Mouse (Mus musculus): ENCODE measurements at regions not wholly inside any gene's neighbourhood (a gene's known extent, or its start where the extent isn't known, plus 50 kb on each side); places are given as distances from the start of the nearest gene placed in this dataset.

GRCm38 (mm10) chr9:85524733-85525132 lies 197.6 kb upstream of the Tent5a start:
- DNase-seq (ENCODE audit: low spot score in 2 of 2), result no peak

- no peak for DNase-seq (ENCODE audit: low spot score in 2 of 2)
These were observed 194.2 kb upstream of the Tent5a start for GRCm38 (mm10) chr9:85521342-85521741.

GRCm38 (mm10) chr9:85520941-85521340 lies 193.8 kb upstream of the Tent5a start:
- no peak for DNase-seq (ENCODE audit: low spot score in 2 of 2)

GRCm38 (mm10) chr9:85499006-85499405 lies 171.9 kb upstream of the Tent5a start:
- DNase-seq (ENCODE audit: low spot score in 2 of 2), result no peak

GRCm38 (mm10) chr9:85497348-85497747 lies 170.2 kb upstream of the Tent5a start:
- no peak for DNase-seq (ENCODE audit: low spot score in 2 of 2)

GRCm38 (mm10) chr9:85496506-85497239 lies 169.5 kb upstream of the Tent5a start:
- DNase-seq (ENCODE audit: low spot score in 2 of 2), result no peak

GRCm38 (mm10) chr9:85495056-85495455 lies 167.9 kb upstream of the Tent5a start:
- no peak for DNase-seq (ENCODE audit: low spot score in 2 of 2)

GRCm38 (mm10) chr9:85493760-85494159 lies 166.6 kb upstream of the Tent5a start:
- DNase-seq (ENCODE audit: low spot score in 2 of 2), result no peak

GRCm38 (mm10) chr9:85490367-85490766 lies 163.2 kb upstream of the Tent5a start:
- DNase-seq (ENCODE audit: low spot score in 2 of 2), result no peak

GRCm38 (mm10) chr9:85487915-85488314 lies 160.8 kb upstream of the Tent5a start:
- no peak for DNase-seq (ENCODE audit: low spot score in 2 of 2)

- DNase-seq (ENCODE audit: low spot score in 2 of 2), result no peak
These were observed 160.0 kb upstream of the Tent5a start for GRCm38 (mm10) chr9:85487052-85487668.

- no peak for DNase-seq (ENCODE audit: low spot score in 2 of 2)
These were observed 158.6 kb upstream of the Tent5a start for GRCm38 (mm10) chr9:85485749-85486148.

GRCm38 (mm10) chr9:85483248-85483647 lies 156.1 kb upstream of the Tent5a start:
- DNase-seq (ENCODE audit: low spot score in 2 of 2), result no peak

- DNase-seq (ENCODE audit: low spot score in 2 of 2), result no peak
These were observed 153.4 kb upstream of the Tent5a start for GRCm38 (mm10) chr9:85480566-85480965.

GRCm38 (mm10) chr9:85475214-85475613 lies 148.1 kb upstream of the Tent5a start:
- no peak for DNase-seq (ENCODE audit: low spot score in 2 of 2)

GRCm38 (mm10) chr9:85470264-85470821 lies 143.2 kb upstream of the Tent5a start:
- DNase-seq (ENCODE audit: low spot score in 2 of 2), result no peak

- no peak for DNase-seq (ENCODE audit: low spot score in 2 of 2)
These were observed 142.1 kb upstream of the Tent5a start for GRCm38 (mm10) chr9:85469288-85469687.

GRCm38 (mm10) chr9:85466671-85467070 lies 139.5 kb upstream of the Tent5a start:
- DNase-seq (ENCODE audit: low spot score in 2 of 2), result no peak

GRCm38 (mm10) chr9:85459062-85459805 lies 132.1 kb upstream of the Tent5a start:
- DNase-seq (ENCODE audit: low spot score in 2 of 2), result no peak

- DNase-seq (ENCODE audit: low spot score in 2 of 2), result no peak
These were observed 131.2 kb upstream of the Tent5a start for GRCm38 (mm10) chr9:85458356-85458755.

- DNase-seq (ENCODE audit: low spot score in 2 of 2), result no peak
These were observed 130.3 kb upstream of the Tent5a start for GRCm38 (mm10) chr9:85457400-85457799.

GRCm38 (mm10) chr9:85455382-85455781 lies 128.2 kb upstream of the Tent5a start:
- DNase-seq (ENCODE audit: low spot score in 2 of 2), result no peak

Data from cerebellum, postnatal 4 days (tissue).